Mouse (Mus musculus) lung, postnatal 0 days (tissue): ENCODE data around the gene Clcn2. TPM values are rescaled to one million over a fixed set of nuclear protein-coding genes. Genes with fewer than 3 reads are reported as not detected.

ENCODE experiments used
- ATAC-seq: fragments of 200-750 bp; cut with Nextera tagmentation; 2 replicates; pipeline ENCODE4 v1.8.0; 2017; ENCODE audit warnings: moderate library complexity
- DNase-seq: peaks from one replicate; pipeline ENCODE4 v3.0.0-alpha.2; 2016; ENCODE audit warnings: low spot score
- H3K27ac ChIP-seq: fragments of 300-500 bp; sonication (generic); 2 replicates; pipeline ENCODE4 v1.5.1; 2014; ENCODE audit warnings: antibody characterized with exemption, mild to moderate bottlenecking, low read length, mixed read lengths
- H3K27me3 ChIP-seq: fragments of 300-500 bp; sonication (generic); replicated peaks from 2 replicates; pipeline ENCODE4 v1.6.1; 2014; ENCODE audit warnings: low read length, mixed read lengths; ENCODE audit not compliant: insufficient read depth
- H3K36me3 ChIP-seq: fragments of 300-500 bp; sonication (generic); 2 replicates; pipeline ENCODE4 v1.6.1; 2014; ENCODE audit warnings: low read length, mixed read lengths; ENCODE audit not compliant: insufficient read depth
- H3K4me1 ChIP-seq: fragments of 300-500 bp; sonication (generic); 2 replicates; pipeline ENCODE4 v1.6.1; 2014; ENCODE audit warnings: antibody characterized with exemption, low read depth, low read length, mixed read lengths; ENCODE audit not compliant: insufficient read depth
- H3K4me2 ChIP-seq: fragments of 300-500 bp; sonication (generic); replicated peaks from 2 replicates; pipeline ENCODE4 v1.6.1; 2014; ENCODE audit warnings: low read depth, mild to moderate bottlenecking, low read length, moderate library complexity, mixed read lengths
- H3K4me3 ChIP-seq: fragments of 300-500 bp; sonication (generic); 2 replicates; pipeline ENCODE4 v1.5.1; 2014; ENCODE audit warnings: low read depth, low read length
- H3K9ac ChIP-seq: fragments of 300-500 bp; sonication (generic); replicated peaks from 2 replicates; pipeline ENCODE4 v1.6.1; 2014; ENCODE audit warnings: low read depth, mild to moderate bottlenecking
- H3K9me3 ChIP-seq: fragments of 300-500 bp; sonication (generic); 2 replicates; pipeline ENCODE4 v1.6.1; 2016; ENCODE audit warnings: low read length, mixed read lengths
- CTCF ChIP-seq: IDR thresholded peaks from 2 replicates; pipeline ENCODE4 v1.5.1; 2016; ENCODE audit warnings: antibody characterized with exemption, mild to moderate bottlenecking
- EP300 ChIP-seq: IDR thresholded peaks from 2 replicates; pipeline ENCODE4 v1.6.1; 2016; ENCODE audit warnings: antibody characterized with exemption, mild to moderate bottlenecking, control low read depth
- WGBS: fragments of 180-500 bp; shearing (Covaris S2); extraction: QIAGEN DNeasy Blood & Tissue Kit; methylation state at CpG from one replicate; pipeline ENCODE4 v1.1.7; 2014; 5-methylcytosine and 5-hydroxymethylcytosine counted together
- polyA plus RNA-seq: library from polyadenylated mRNA; unstranded; fragments of >200 nt; fragmentation: Nextera tagmentation; extraction: Ambion mirVana; gene quantifications from 2 replicates; pipeline ENCODE4 v1.2.1, GENCODE M21; 2015

Gene Clcn2
- polyA plus RNA-seq, 1 experiment from 2014 or later, result 1.8 TPM

- WGBS, result 60% methylated on average over 5 of the region's 5 CpGs
- no peak overlapping the region for H3K27ac ChIP-seq
- peaks cover 6% of the 10 kb centered on the region; the same call in 1 of the 2 replicates for H3K4me1 ChIP-seq
- no peak for ATAC-seq
- no peak overlapping the region for H3K4me2 ChIP-seq
- no peak for DNase-seq
- H3K9ac ChIP-seq, result no peak overlapping the region
- TF ChIP-seq CTCF (no peak), EP300 (no peak)
- H3K9me3 ChIP-seq, result no peaks in the 10 kb centered on the region
- no peaks in the 10 kb centered on the region for H3K27me3 ChIP-seq
- H3K4me3 ChIP-seq, result no peak overlapping the region
- H3K36me3 ChIP-seq, result 0 out of 2 replicates have a peak, but pooled peaks cover 5% of the 10 kb centered on the region
Observed at GRCm38 (mm10) chr16:20700036-20700435, 17.5 kb downstream of the Clcn2 start.

GRCm38 (mm10) chr16:20699266-20699665 lies 18.3 kb downstream of the Clcn2 start:
- ATAC-seq (no peak), DNase-seq (no peak)
- 79% methylated on average over 5 of the region's 5 CpGs for WGBS
- no peak overlapping the region for H3K4me3 ChIP-seq
- 0 out of 2 replicates have a peak, but pooled peaks cover 5% of the 10 kb centered on the region for H3K36me3 ChIP-seq
- no peak overlapping the region for H3K27ac ChIP-seq
- no peak overlapping the region for H3K4me2 ChIP-seq
- no peaks in the 10 kb centered on the region for H3K27me3 ChIP-seq
- no peaks in the 10 kb centered on the region for H3K9me3 ChIP-seq
- TF ChIP-seq CTCF (no peak), EP300 (no peak)
- no peak overlapping the region for H3K9ac ChIP-seq
- H3K4me1 ChIP-seq, result peaks cover 12% of the 10 kb centered on the region; the same call in 1 of the 2 replicates

GRCm38 (mm10) chr16:20695622-20696323 lies 21.8 kb downstream of the Clcn2 start:
- Histone ChIP-seq H3K36me3 (0 out of 2 replicates have a peak, but pooled peaks cover 6% of the 10 kb centered on the region), H3K27me3 (no peaks in the 10 kb centered on the region), H3K9me3 (no peaks in the 10 kb centered on the region), H3K4me1 (peaks cover 12% of the 10 kb centered on the region; the same call in 1 of the 2 replicates), H3K9ac (0 out of 2 replicates have a peak overlapping the region, but pooled peaks have one; percentile 8), H3K4me3 (peak overlapping the region; percentile 23), H3K27ac (no peak overlapping the region), H3K4me2 (peak overlapping the region; percentile 50)
- ATAC-seq (peak; percentile 57), DNase-seq (peak; percentile 84)
- TF ChIP-seq CTCF (no peak), EP300 (no peak)
- WGBS, result 6% methylated on average over 45 of the region's 46 CpGs

- ATAC-seq (peak; percentile 7; the same call in 1 of the 2 replicates), DNase-seq (peak; percentile 69)
- Histone ChIP-seq H3K9me3 (no peaks in the 10 kb centered on the region), H3K9ac (no peak overlapping the region), H3K4me2 (no peak overlapping the region), H3K4me3 (no peak overlapping the region), H3K4me1 (peaks cover 12% of the 10 kb centered on the region; the same call in 1 of the 2 replicates), H3K27ac (no peak overlapping the region), H3K36me3 (0 out of 2 replicates have a peak, but pooled peaks cover 9% of the 10 kb centered on the region), H3K27me3 (no peaks in the 10 kb centered on the region)
- TF ChIP-seq CTCF (no peak), EP300 (no peak)
- 54% methylated on average over 8 of the region's 8 CpGs for WGBS
Observed at GRCm38 (mm10) chr16:20694781-20695180, 22.8 kb downstream of the Clcn2 start.

- H3K4me2 ChIP-seq, result peak within 1 kb of the TSS; percentile 95
- peak within 1 kb of the TSS; percentile 58 for H3K4me3 ChIP-seq
- H3K27ac ChIP-seq, result peak within 1 kb of the TSS; percentile 54
- TF ChIP-seq CTCF (no peak), EP300 (no peak)
- H3K36me3 ChIP-seq, result peaks cover 22% of the 10 kb centered on the region; the same call in 1 of the 2 replicates
- H3K9me3 ChIP-seq, result no peaks in the 10 kb centered on the region
- ATAC-seq, result peak; percentile 94
- peaks cover 12% of the 10 kb centered on the region; the same call in 1 of the 2 replicates for H3K4me1 ChIP-seq
- under 1% methylated on average over 34 of the region's 37 CpGs for whole genome bisulfite sequencing
- peak; percentile 94 for DNase-seq
- peak within 1 kb of the TSS; percentile 75 for H3K9ac ChIP-seq
- H3K27me3 ChIP-seq, result no peaks in the 10 kb centered on the region
Observed at GRCm38 (mm10) chr16:20693111-20693701, 24.3 kb downstream of the Clcn2 start, which contains the start of gene Fam131a. Gene Fam131a, plus strand, starts transcription at chr16:20693241.

GRCm38 (mm10) chr16:20692241-20692965 lies 25.1 kb downstream of the Clcn2 start:
- Histone ChIP-seq H3K9me3 (no peaks in the 10 kb centered on the region), H3K27me3 (no peaks in the 10 kb centered on the region), H3K4me1 (peaks cover 12% of the 10 kb centered on the region; the same call in 1 of the 2 replicates), H3K27ac (no peak overlapping the region), H3K4me2 (no peak overlapping the region), H3K9ac (no peak overlapping the region), H3K4me3 (no peak overlapping the region), H3K36me3 (peaks cover 27% of the 10 kb centered on the region; the same call in 1 of the 2 replicates)
- DNase-seq, result no peak
- TF ChIP-seq CTCF, result no peak
- TF ChIP-seq EP300, result no peak
- WGBS, result 52% methylated on average over 16 of the region's 16 CpGs
- ATAC-seq, result no peak
